Mouse (Mus musculus): ENCODE results near the gene Kdf1. TPM values are rescaled to one million over a fixed set of nuclear protein-coding genes. Genes with fewer than 3 reads are reported as not detected.

Gene Kdf1
- polyA plus RNA-seq, 1 experiment: 0.76 TPM

DNA sequence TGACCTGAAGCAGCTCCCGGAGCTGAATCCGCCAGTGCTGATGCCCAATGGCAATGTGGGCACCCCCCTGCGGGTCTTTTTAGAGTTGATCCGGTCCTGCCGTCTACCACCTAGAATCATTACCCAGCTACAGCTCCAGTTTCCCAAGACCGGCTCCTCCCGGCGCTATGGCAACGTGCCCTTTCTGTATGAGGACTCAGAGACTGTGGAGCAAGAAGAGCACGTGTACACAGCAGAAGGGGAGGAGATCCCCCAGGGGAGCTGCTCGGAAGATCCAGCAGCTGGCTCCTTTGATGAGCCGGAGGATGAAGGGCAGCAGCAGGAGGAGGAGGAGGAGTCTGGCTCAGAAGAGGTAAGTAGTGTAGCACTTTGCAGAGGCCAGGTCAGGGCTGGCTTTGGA lies 59.2 kb downstream of the Kdf1 start:
- Histone ChIP-seq H3K36me3 (ENCODE audit: control insufficient read depth, insufficient read depth, low read length) (peaks cover 20% of the 10 kb centered on the region), H3K27me3 (ENCODE audit: control insufficient read depth, insufficient read depth, low read length) (no peaks in the 10 kb centered on the region), H3K4me3 (ENCODE audit: extremely low read depth, insufficient read depth, insufficient read length) (no peak overlapping the region), H3K4me1 (ENCODE audit: control insufficient read depth, insufficient read depth, insufficient read length) (peaks cover 4% of the 10 kb centered on the region; the same call in 1 of the 2 replicates), H3K27ac (ENCODE audit: insufficient read depth, low read length) (no peak overlapping the region)
- no peak for DNase-seq (ENCODE audit: low read depth in 1 of 2, low spot score in 2 of 2)
- TF ChIP-seq POLR2A (IDR thresholded peaks at IDR 0.05; ENCODE audit: low read depth, low read length) (no peak), CTCF (IDR thresholded peaks at IDR 0.05; ENCODE audit: extremely low read depth, insufficient read depth, insufficient read length, insufficient replicate concordance) (no peak)
- WGBS: 90% methylated on average over 12 of the region's 12 CpGs

Other genes with a start within 250 kb of the Kdf1 start
- 58.0 and 61.0 TPM in 2 replicates for gene Tmem222, start 241.2 kb upstream of the Kdf1 start, polyA plus RNA-seq (2012; rRNA removed)
- 33.0 and 33.3 TPM in 2 replicates for gene Wdtc1, start 165.5 kb upstream of the Kdf1 start, polyA plus RNA-seq (2012; rRNA removed)
- gene Slc9a1, start 149.3 kb upstream of the Kdf1 start, polyA plus RNA-seq (2012; rRNA removed): 39.4 and 46.9 TPM in 2 replicates
- 0.30 and 0.31 TPM in 2 replicates for gene Tent5b, start 38.8 kb upstream of the Kdf1 start, polyA plus RNA-seq (2012; rRNA removed)
- 0.49 and 0.99 TPM in 2 replicates for gene Trnp1, start 20.4 kb upstream of the Kdf1 start, polyA plus RNA-seq (2012; rRNA removed)
- 28.6 and 28.7 TPM in 2 replicates for gene Nudc, start 27.0 kb downstream of the Kdf1 start, polyA plus RNA-seq (2012; rRNA removed)
- 3.2 and 4.0 TPM in 2 replicates for gene Nr0b2, start 34.4 kb downstream of the Kdf1 start, polyA plus RNA-seq (2012; rRNA removed)
- 3.7 and 6.0 TPM in 2 replicates for gene Gpatch3, start 55.8 kb downstream of the Kdf1 start, polyA plus RNA-seq (2012; rRNA removed)
- gene Gpn2, start 65.4 kb downstream of the Kdf1 start, polyA plus RNA-seq (2012; rRNA removed): 36.1 and 55.9 TPM in 2 replicates
- 15.5 and 26.1 TPM in 2 replicates for gene Sfn, start 83.2 kb downstream of the Kdf1 start, polyA plus RNA-seq (2012; rRNA removed)
- 133 and 134 TPM in 2 replicates for gene Zdhhc18, start 131.2 kb downstream of the Kdf1 start, polyA plus RNA-seq (2012; rRNA removed)
- 14.5 and 16.0 TPM in 2 replicates for gene Pigv, start 153.7 kb downstream of the Kdf1 start, polyA plus RNA-seq (2012; rRNA removed)
- 142 and 150 TPM in 2 replicates for gene Arid1a, start 237.8 kb downstream of the Kdf1 start, polyA plus RNA-seq (2012; rRNA removed)

Data from spleen, adult 2 months (tissue).